8 mouse cellular contexts compared by ENCODE assay signal in genomic region chr2:120403986-120404822, GRCm38 (mm10). TPM values are rescaled to one million over a fixed set of nuclear protein-coding genes. Genes with fewer than 3 reads are reported as not detected.
DNase-seq lines count a peak whose midpoint lies in the region; ATAC-seq and TF ChIP-seq lines count a peak whose summit lies in the region.

TSS of gene Tmem87a (minus strand) at chr2:120404113.

- peak; percentile 98 for ATAC-seq in heart, embryonic 11.5 days (replicated peaks; ENCODE audit: insufficient number of reproducible peaks, low FRiP score, low TSS enrichment)
- ATAC-seq in kidney, embryonic 16.5 days (ENCODE audit: low FRiP score, low TSS enrichment), result peak; percentile 100

- peaks cover 40% of the 10 kb centered on the region for H3K79me3 ChIP-seq in C2C12 (ENCODE audit: low read depth)

- H3K4me2 ChIP-seq in heart, embryonic 11.5 days, result peak within 1 kb of the TSS; percentile 80
- H3K4me2 ChIP-seq in kidney, embryonic 16.5 days (replicated peaks; ENCODE audit: low read depth, low read length), result peak within 1 kb of the TSS; percentile 75
- peak within 1 kb of the TSS; percentile 96 for H3K4me2 ChIP-seq in myocyte (ENCODE audit: low read depth)

- DNase-seq in brain, embryonic 14.5 days (ENCODE audit: low read depth), result peak; percentile 99
- peak; percentile 93 for DNase-seq in liver, adult 2 months (ENCODE audit: extremely low read depth, low read depth, low spot score)
- peak; percentile 95 for DNase-seq in splenic B cell, adult 2 months (ENCODE audit: low read depth, low spot score)

- H3K27ac ChIP-seq in heart, embryonic 11.5 days (ENCODE audit: low read depth, low read length), result peak within 1 kb of the TSS; percentile 98
- H3K27ac ChIP-seq in kidney, embryonic 16.5 days (ENCODE audit: low read length), result peak within 1 kb of the TSS; percentile 97
- peak within 1 kb of the TSS; percentile 87 for H3K27ac ChIP-seq in liver, adult 2 months (replicated peaks; ENCODE audit: insufficient read depth, low read depth, low read length)

- peak within 1 kb of the TSS; percentile 91 for H3K9ac ChIP-seq in heart, embryonic 11.5 days (ENCODE audit: low read depth, low read length)
- H3K9ac ChIP-seq in kidney, embryonic 16.5 days (replicated peaks; ENCODE audit: low read length), result peak within 1 kb of the TSS; percentile 71
- peak within 1 kb of the TSS; percentile 78 for H3K9ac ChIP-seq in liver, adult 2 months (ENCODE audit: low read depth, low read length)

- H3K36me3 ChIP-seq in C2C12 (ENCODE audit: control insufficient read depth, insufficient read depth) (peaks cover 9% of the 10 kb centered on the region), myocyte (ENCODE audit: control insufficient read depth, insufficient read depth) (peaks cover 6% of the 10 kb centered on the region)
- H3K36me3 ChIP-seq in erythroblast, embryonic 14.5 days (ENCODE audit: control insufficient read depth), result peaks cover 14% of the 10 kb centered on the region
- no peaks in the 10 kb centered on the region for H3K36me3 ChIP-seq in heart, embryonic 11.5 days (ENCODE audit: control insufficient read depth, insufficient read depth, low read length)
- H3K36me3 ChIP-seq in kidney, embryonic 16.5 days (ENCODE audit: insufficient read depth, low read length), result no peaks in the 10 kb centered on the region
- no peaks in the 10 kb centered on the region; the same call in 1 of the 2 replicates for H3K36me3 ChIP-seq in liver, adult 2 months (ENCODE audit: control insufficient read depth, insufficient read depth, low read length)
- H3K36me3 ChIP-seq in splenic B cell, adult 2 months (ENCODE audit: control insufficient read depth, insufficient read depth, low read length, poor library complexity, severe bottlenecking), result peaks cover 2% of the 10 kb centered on the region; the same call in 1 of the 2 replicates

- H3K9me3 ChIP-seq in erythroblast, embryonic 14.5 days (ENCODE audit: control insufficient read depth, low read length), result no peaks in the 10 kb centered on the region
- no peaks in the 10 kb centered on the region for H3K9me3 ChIP-seq in heart, embryonic 11.5 days (replicated peaks; ENCODE audit: control insufficient read depth, low read length)
- no peaks in the 10 kb centered on the region for H3K9me3 ChIP-seq in kidney, embryonic 16.5 days (ENCODE audit: low read length)

- WGBS in heart, embryonic 11.5 days (ENCODE audit: insufficient replicate concordance), result under 1% methylated on average over 34 of the region's 34 CpGs
- WGBS in kidney, embryonic 16.5 days, result under 1% methylated on average over 34 of the region's 34 CpGs
- WGBS in liver, adult 2 months, result under 1% methylated on average over 34 of the region's 34 CpGs

- H3K4me3 ChIP-seq in C2C12 (ENCODE audit: insufficient read depth, poor library complexity, severe bottlenecking), result peak within 1 kb of the TSS; percentile 97
- H3K4me3 ChIP-seq in erythroblast, embryonic 14.5 days (replicated peaks), result peak within 1 kb of the TSS; percentile 78
- peak within 1 kb of the TSS; percentile 93 for H3K4me3 ChIP-seq in heart, embryonic 11.5 days (ENCODE audit: low read depth, low read length)
- peak within 1 kb of the TSS; percentile 89 for H3K4me3 ChIP-seq in kidney, embryonic 16.5 days (ENCODE audit: low read length)
- H3K4me3 ChIP-seq in liver, adult 2 months (ENCODE audit: insufficient read depth, low read depth, low read length), result peak within 1 kb of the TSS; percentile 68
- H3K4me3 ChIP-seq in myocyte, result peak within 1 kb of the TSS; percentile 78

- TF ChIP-seq POLR2A in brain, embryonic 14.5 days (IDR thresholded peaks at IDR 0.05; ENCODE audit: borderline replicate concordance, extremely low read depth, insufficient read depth, insufficient read length, poor library complexity, severe bottlenecking), result peak; percentile 60; the same call in 1 of the 2 replicates
- peak; percentile 39; the same call in 1 of the 2 replicates for TF ChIP-seq POLR2A in liver, adult 2 months (IDR thresholded peaks at IDR 0.05; ENCODE audit: extremely low read depth, insufficient read depth, low read length)
- peak; percentile 79 for TF ChIP-seq POLR2A in myocyte (IDR thresholded peaks at IDR 0.05; ENCODE audit: insufficient read length, low read depth)

- peaks cover 47% of the 10 kb centered on the region for H3K79me2 ChIP-seq in C2C12 (ENCODE audit: control insufficient read depth, insufficient read depth)
- peaks cover 12% of the 10 kb centered on the region; the same call in 1 of the 2 replicates for H3K79me2 ChIP-seq in liver, adult 2 months (ENCODE audit: control insufficient read depth, insufficient read depth, low read length)
- peaks cover 43% of the 10 kb centered on the region for H3K79me2 ChIP-seq in myocyte (ENCODE audit: control insufficient read depth, insufficient read depth)

- H3ac ChIP-seq in C2C12 (ENCODE audit: control insufficient read depth, insufficient read length, low read depth) (peak within 1 kb of the TSS; percentile 87), myocyte (ENCODE audit: control insufficient read depth, insufficient read length) (peak within 1 kb of the TSS; percentile 87)

- TF ChIP-seq CTCF in C2C12 (IDR thresholded peaks at IDR 0.05; ENCODE audit: control insufficient read depth, insufficient read depth, insufficient read length), result no peak
- no peak for TF ChIP-seq CTCF in brain, embryonic 14.5 days (IDR thresholded peaks at IDR 0.05; ENCODE audit: borderline replicate concordance, extremely low read depth, insufficient read depth, insufficient read length)
- no peak for TF ChIP-seq CTCF in liver, adult 2 months (IDR thresholded peaks at IDR 0.05; ENCODE audit: low read depth, low read length)

- H3K4me1 ChIP-seq in erythroblast, embryonic 14.5 days (ENCODE audit: control insufficient read depth), result peaks cover 27% of the 10 kb centered on the region
- peaks cover 3% of the 10 kb centered on the region; the same call in 1 of the 2 replicates for H3K4me1 ChIP-seq in heart, embryonic 11.5 days (ENCODE audit: control insufficient read depth, insufficient read depth, low read length)
- H3K4me1 ChIP-seq in kidney, embryonic 16.5 days (ENCODE audit: insufficient read depth, low read length), result peaks cover 17% of the 10 kb centered on the region
- H3K4me1 ChIP-seq in liver, adult 2 months (ENCODE audit: control insufficient read depth, insufficient read depth, low read length), result peaks cover 7% of the 10 kb centered on the region

- H3K27me3 ChIP-seq in C2C12 (ENCODE audit: control insufficient read depth, insufficient read depth, insufficient read length), result no peaks in the 10 kb centered on the region
- H3K27me3 ChIP-seq in erythroblast, embryonic 14.5 days (ENCODE audit: control insufficient read depth), result no peaks in the 10 kb centered on the region
- H3K27me3 ChIP-seq in heart, embryonic 11.5 days (ENCODE audit: control insufficient read depth, insufficient read depth, low read length), result no peaks in the 10 kb centered on the region
- H3K27me3 ChIP-seq in kidney, embryonic 16.5 days (ENCODE audit: insufficient read depth, low read length), result no peaks in the 10 kb centered on the region
- no peaks in the 10 kb centered on the region for H3K27me3 ChIP-seq in liver, adult 2 months (ENCODE audit: control insufficient read depth, insufficient read depth, low read length)
- no peaks in the 10 kb centered on the region for H3K27me3 ChIP-seq in myocyte (ENCODE audit: control insufficient read depth, insufficient read depth, insufficient read length)
- H3K27me3 ChIP-seq in splenic B cell, adult 2 months (ENCODE audit: control insufficient read depth, insufficient read depth, low read length, poor library complexity, severe bottlenecking), result no peaks in the 10 kb centered on the region

TF ChIP-seq in C2C12, 6 proteins besides CTCF, POLR2A, EP300 and RAD21:
- no peak for TF ChIP-seq USF1 (IDR thresholded peaks at IDR 0.05; ENCODE audit: low read depth)
TF ChIP-seq in C2C12: peak in this region for 0.

TF ChIP-seq in myocyte, 11 proteins besides CTCF, POLR2A, EP300 and RAD21:
- TF ChIP-seq TCF12 (IDR thresholded peaks at IDR 0.05; ENCODE audit: insufficient read depth, poor library complexity, severe bottlenecking) (no peak), SRF (IDR thresholded peaks at IDR 0.05; ENCODE audit: control insufficient read depth, insufficient read length, low read depth) (peak; percentile 42), MYOD1 (IDR thresholded peaks at IDR 0.05; ENCODE audit: control insufficient read depth in 1 of 3, insufficient read length in 2 of 3, low read depth in 2 of 3) (no peak), MAX (IDR thresholded peaks at IDR 0.05; ENCODE audit: low read depth) (no peak), REST (IDR thresholded peaks at IDR 0.05; ENCODE audit: insufficient read depth, insufficient read length) (no peak), CEBPB (IDR thresholded peaks at IDR 0.05; ENCODE audit: insufficient read depth, poor library complexity, severe bottlenecking) (no peak), USF1 (IDR thresholded peaks at IDR 0.05; ENCODE audit: low read depth) (no peak), E2F4 (IDR thresholded peaks at IDR 0.05; ENCODE audit: insufficient read depth) (no peak), POLR2AphosphoS2 (IDR thresholded peaks at IDR 0.05; ENCODE audit: insufficient read length, low read depth) (peak; percentile 93), TCF3 (IDR thresholded peaks at IDR 0.05; ENCODE audit: insufficient read length, low read depth) (no peak), MYOG (IDR thresholded peaks at IDR 0.05; ENCODE audit: control insufficient read depth in 1 of 3, insufficient read depth in 1 of 3, insufficient read length in 2 of 3, low read depth in 2 of 3) (no peak)

RNA-seq across cellular contexts. Expression of gene Tmem87a, which starts in this region (rescaled TPM):
- polyA plus RNA-seq in C2C12 (2012; fragmentation: generic; extraction: Trizol) (9.8 TPM), myocyte (2012; fragmentation: generic; extraction: Trizol) (12.4 TPM)
- 17.0 and 21.1 TPM in 2 replicates for polyA plus RNA-seq in brain, embryonic 14.5 days (2012; rRNA removed)
- polyA plus RNA-seq in erythroblast, embryonic 14.5 days (2012), result 0.14 and 0.19 TPM in 2 replicates
- polyA plus RNA-seq in heart, embryonic 11.5 days (2014; fragmentation: Nextera tagmentation; extraction: Ambion mirVana), result 4.5 and 9.6 TPM in 2 replicates
- polyA plus RNA-seq in kidney, embryonic 16.5 days (2015; fragmentation: Nextera tagmentation; extraction: Ambion mirVana), result 6.4 and 9.6 TPM in 2 replicates
- total RNA-seq in liver, adult 2 months (2014; rRNA removed), result 14.0 and 15.7 TPM in 2 replicates
- 2.1 and 4.3 TPM in 2 replicates for polyA plus RNA-seq in liver, adult 2 months (2012; rRNA removed)

Comparison
In these comparisons a context has a peak if more than half of its experiments do, and no peak if none do; other contexts are left out.
1. Peak in every context shown above with its lines: DNase-seq, ATAC-seq, H3K4me3 ChIP-seq and H3K27ac ChIP-seq.